Mouse (Mus musculus) kidney, embryonic 15.5 days (tissue): Measurements from ENCODE around the gene Dnajc15. TPM values are rescaled to one million over a fixed set of nuclear protein-coding genes. Genes with fewer than 3 reads are reported as not detected.

Experiments used
- ATAC-seq: fragments of 200-750 bp; cut with Nextera tagmentation; replicated peaks from 2 replicates; pipeline ENCODE4 v1.8.0; 2017; ENCODE audit warnings: moderate TSS enrichment; ENCODE audit not compliant: low FRiP score
- H3K27ac ChIP-seq: fragments of 300-500 bp; sonication (generic); 2 replicates; pipeline ENCODE4 v1.5.1; 2015; ENCODE audit warnings: mild to moderate bottlenecking, inconsistent platforms
- H3K27me3 ChIP-seq: fragments of 300-500 bp; sonication (generic); 2 replicates; pipeline ENCODE4 v1.6.1; 2015; ENCODE audit warnings: inconsistent platforms
- H3K36me3 ChIP-seq: fragments of 300-500 bp; sonication (generic); 2 replicates; pipeline ENCODE4 v1.6.1; 2015; ENCODE audit warnings: inconsistent platforms
- H3K4me1 ChIP-seq: fragments of 300-500 bp; sonication (generic); 2 replicates; pipeline ENCODE4 v1.6.1; 2015; ENCODE audit warnings: inconsistent platforms
- H3K4me2 ChIP-seq: fragments of 300-500 bp; sonication (generic); 2 replicates; pipeline ENCODE4 v1.6.1; 2015; ENCODE audit warnings: moderate library complexity, mild to moderate bottlenecking, inconsistent platforms
- H3K4me3 ChIP-seq: fragments of 300-500 bp; sonication (generic); replicated peaks from 2 replicates; pipeline ENCODE4 v1.5.1; 2015; ENCODE audit warnings: mild to moderate bottlenecking, inconsistent platforms
- H3K9ac ChIP-seq: fragments of 300-500 bp; sonication (generic); 2 replicates; pipeline ENCODE4 v1.6.1; 2015; ENCODE audit warnings: mild to moderate bottlenecking, inconsistent platforms
- H3K9me3 ChIP-seq: fragments of 300-500 bp; sonication (generic); replicated peaks from 2 replicates; pipeline ENCODE4 v1.6.1; 2016; ENCODE audit warnings: inconsistent platforms
- WGBS: fragments of 180-500 bp; shearing (Covaris S2); methylation state at CpG from one replicate; pipeline ENCODE4 v1.1.7; 2015; ENCODE audit warnings: mixed read lengths; 5-methylcytosine and 5-hydroxymethylcytosine counted together
- polyA plus RNA-seq: library from polyadenylated mRNA; unstranded; fragments of >200 nt; fragmentation: Nextera tagmentation; extraction: Ambion mirVana; gene quantifications from 2 replicates; pipeline ENCODE4 v1.2.1, GENCODE M21; 2015

The Dnajc15 gene
- polyA plus RNA-seq, 1 experiment from 2014 or later = 118 TPM

- no peak overlapping the region for H3K27ac ChIP-seq
- peaks cover 6% of the 10 kb centered on the region; the same call in 1 of the 2 replicates for H3K4me1 ChIP-seq
- no peaks in the 10 kb centered on the region for H3K27me3 ChIP-seq
- peaks cover 24% of the 10 kb centered on the region for H3K36me3 ChIP-seq
- H3K4me2 ChIP-seq = no peak overlapping the region
- no peaks in the 10 kb centered on the region for H3K9me3 ChIP-seq
- no peak for ATAC-seq
- 89% methylated on average over 3 of the region's 3 CpGs for WGBS
- H3K4me3 ChIP-seq = no peak overlapping the region
- H3K9ac ChIP-seq = no peak overlapping the region
Measured at GRCm38 (mm10) chr14:77819841-77820240, 55.1 kb downstream of the Dnajc15 start.

DNA sequence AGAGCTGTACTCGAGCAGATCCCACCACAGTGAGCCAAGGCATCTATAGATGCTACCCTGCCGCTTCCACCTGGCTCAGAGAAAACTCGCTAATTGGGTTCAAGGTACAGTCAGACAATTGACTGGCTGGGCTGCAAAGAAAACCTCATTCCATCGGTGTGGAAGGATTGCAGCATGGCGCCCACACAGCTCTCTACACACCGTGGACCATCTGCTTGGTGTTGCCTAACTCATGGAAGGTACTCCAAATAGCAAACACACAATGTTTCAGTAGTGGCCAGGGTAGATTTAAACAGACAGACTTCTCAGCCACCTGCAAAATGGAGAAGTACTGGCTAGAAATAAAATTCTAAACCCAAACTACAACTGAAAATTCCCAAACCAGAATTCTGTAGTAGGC, 57.4 kb downstream of the Dnajc15 start:
- Histone ChIP-seq H3K27me3 (no peaks in the 10 kb centered on the region), H3K4me1 (peaks cover 6% of the 10 kb centered on the region; the same call in 1 of the 2 replicates), H3K9me3 (no peaks in the 10 kb centered on the region), H3K9ac (no peak overlapping the region), H3K27ac (no peak overlapping the region), H3K36me3 (peaks cover 13% of the 10 kb centered on the region), H3K4me2 (no peak overlapping the region), H3K4me3 (no peak overlapping the region)
- 90% methylated on average over 6 of the region's 6 CpGs for WGBS
- ATAC-seq = no peak

DNA sequence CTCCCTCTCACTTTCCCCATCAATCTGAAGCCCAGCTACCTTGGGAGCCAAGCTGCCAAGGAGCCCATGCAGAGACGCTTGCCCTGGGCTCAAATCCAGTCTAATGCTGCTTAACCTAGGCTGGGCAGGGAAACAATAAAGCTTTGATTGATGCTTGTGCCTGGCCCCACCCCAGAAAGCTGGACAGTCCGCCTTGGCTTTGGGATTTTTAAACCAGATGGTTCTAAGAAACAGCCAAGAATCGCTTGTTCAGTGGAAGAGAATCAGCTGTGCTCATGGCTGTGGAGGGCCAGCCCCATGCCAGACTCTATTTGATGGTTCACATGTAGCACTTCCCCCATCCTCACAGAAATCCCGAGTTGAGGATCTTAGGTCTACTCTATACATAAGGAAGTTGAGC, 60.0 kb downstream of the Dnajc15 start:
- no peaks in the 10 kb centered on the region for H3K36me3 ChIP-seq
- 0 out of 2 replicates have a peak, but pooled peaks have one; percentile 33 for ATAC-seq
- 42% methylated on average over 4 of the region's 4 CpGs for WGBS

DNA sequence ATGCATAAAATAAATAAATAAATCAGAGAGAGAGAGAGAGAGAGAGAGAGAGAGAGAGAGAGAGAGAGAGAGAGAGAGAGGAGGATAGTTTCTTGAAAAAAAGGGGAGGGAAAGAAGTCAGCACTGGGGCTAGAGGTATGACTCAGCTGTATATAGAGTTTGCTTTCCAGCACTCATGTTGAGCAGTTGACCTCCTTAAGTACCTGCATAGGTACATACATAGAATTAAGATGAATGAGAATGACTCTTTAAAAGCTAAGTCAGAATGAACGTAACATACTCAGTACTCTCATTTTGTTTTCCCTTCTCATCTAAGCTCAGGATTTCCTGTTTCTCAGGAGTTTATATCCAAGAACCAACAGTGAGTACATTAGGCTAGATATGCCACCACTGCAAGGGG, 62.0 kb downstream of the Dnajc15 start:
- H3K36me3 ChIP-seq = no peaks in the 10 kb centered on the region
- H3K9ac ChIP-seq = no peak overlapping the region
- peaks cover 6% of the 10 kb centered on the region; the same call in 1 of the 2 replicates for H3K4me1 ChIP-seq
- H3K9me3 ChIP-seq = no peaks in the 10 kb centered on the region
- H3K4me3 ChIP-seq = no peak overlapping the region
- no peak for ATAC-seq
- 85% methylated on average over 1 of the region's 1 CpGs for WGBS
- H3K27me3 ChIP-seq = no peaks in the 10 kb centered on the region
- no peak overlapping the region for H3K27ac ChIP-seq
- no peak overlapping the region for H3K4me2 ChIP-seq

More for the DNA sequence above, 60.0 kb downstream of the Dnajc15 start:
- H3K4me3 ChIP-seq = no peak overlapping the region
- H3K27ac ChIP-seq = no peak overlapping the region
- H3K4me1 ChIP-seq = peaks cover 6% of the 10 kb centered on the region; the same call in 1 of the 2 replicates
- H3K4me2 ChIP-seq = no peak overlapping the region
- H3K9ac ChIP-seq = no peak overlapping the region
- no peaks in the 10 kb centered on the region for H3K9me3 ChIP-seq
- no peaks in the 10 kb centered on the region for H3K27me3 ChIP-seq

DNA sequence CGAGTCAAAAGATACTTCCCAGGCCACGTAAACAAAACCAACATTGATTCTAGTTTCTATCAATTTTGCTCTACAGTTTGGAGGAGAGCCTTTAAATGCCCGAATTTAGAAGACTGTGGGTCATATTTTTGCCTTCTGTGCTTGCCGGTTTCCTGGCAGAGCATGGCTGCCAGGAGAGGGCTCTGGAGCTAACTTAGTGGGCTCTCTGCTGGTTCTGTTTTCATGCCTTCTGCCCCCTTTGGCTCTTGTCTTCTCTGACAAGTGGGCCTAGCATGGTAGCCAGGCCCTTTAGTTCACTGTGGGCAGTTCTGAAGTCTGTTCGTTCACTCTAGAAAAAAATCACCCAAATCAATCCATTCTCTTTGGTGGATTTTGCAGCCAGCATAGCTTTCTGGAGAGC, 63.5 kb downstream of the Dnajc15 start:
- H3K4me3 ChIP-seq = no peak overlapping the region
- H3K27ac ChIP-seq = no peak overlapping the region
- no peaks in the 10 kb centered on the region for H3K36me3 ChIP-seq
- no peaks in the 10 kb centered on the region for H3K27me3 ChIP-seq
- no peak overlapping the region for H3K9ac ChIP-seq
- H3K4me2 ChIP-seq = no peak overlapping the region
- 86% methylated on average over 5 of the region's 5 CpGs for WGBS
- H3K4me1 ChIP-seq = peaks cover 6% of the 10 kb centered on the region; the same call in 1 of the 2 replicates
- ATAC-seq = no peak
- H3K9me3 ChIP-seq = no peaks in the 10 kb centered on the region

GRCm38 (mm10) chr14:77807836-77808235, 67.1 kb downstream of the Dnajc15 start:
- H3K27me3 ChIP-seq = no peaks in the 10 kb centered on the region
- H3K36me3 ChIP-seq = no peaks in the 10 kb centered on the region
- no peak for ATAC-seq
- no peak overlapping the region for H3K4me2 ChIP-seq
- 80% methylated on average over 4 of the region's 4 CpGs for WGBS
- no peak overlapping the region for H3K9ac ChIP-seq
- no peaks in the 10 kb centered on the region for H3K4me1 ChIP-seq
- H3K4me3 ChIP-seq = no peak overlapping the region
- H3K9me3 ChIP-seq = no peaks in the 10 kb centered on the region
- no peak overlapping the region for H3K27ac ChIP-seq

- WGBS = 79% methylated on average over 5 of the region's 5 CpGs
- H3K36me3 ChIP-seq = no peaks in the 10 kb centered on the region
- H3K4me3 ChIP-seq = no peak overlapping the region
- no peaks in the 10 kb centered on the region for H3K9me3 ChIP-seq
- no peak overlapping the region for H3K4me2 ChIP-seq
- no peaks in the 10 kb centered on the region for H3K4me1 ChIP-seq
- no peaks in the 10 kb centered on the region for H3K27me3 ChIP-seq
- no peak for ATAC-seq
- H3K27ac ChIP-seq = no peak overlapping the region
- H3K9ac ChIP-seq = no peak overlapping the region
Measured at GRCm38 (mm10) chr14:77806345-77806744, 68.6 kb downstream of the Dnajc15 start.

DNA sequence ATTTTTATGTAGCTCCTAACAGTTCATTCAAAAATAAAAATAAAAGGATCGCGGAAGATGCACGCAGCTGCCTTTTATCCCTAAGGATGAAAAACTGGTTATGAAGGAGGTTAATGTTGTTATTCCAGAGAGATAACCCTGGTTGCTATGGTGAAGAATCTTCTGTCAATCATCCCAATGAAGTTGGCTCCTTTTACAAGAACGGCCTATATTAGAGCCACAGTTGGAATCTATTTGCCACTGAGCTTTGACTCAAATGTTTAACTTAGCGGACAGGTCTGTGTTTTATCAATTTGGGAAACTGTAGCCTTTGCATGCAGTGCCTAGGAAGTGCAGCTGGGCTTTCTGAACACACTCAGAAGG, 72.7 kb downstream of the Dnajc15 start:
- no peaks in the 10 kb centered on the region for H3K4me1 ChIP-seq
- no peaks in the 10 kb centered on the region for H3K27me3 ChIP-seq
- no peak overlapping the region for H3K4me3 ChIP-seq
- H3K9ac ChIP-seq = no peak overlapping the region
- no peaks in the 10 kb centered on the region for H3K36me3 ChIP-seq
- WGBS = 63% methylated on average over 5 of the region's 5 CpGs
- no peak for ATAC-seq
- no peak overlapping the region for H3K27ac ChIP-seq
- H3K9me3 ChIP-seq = no peaks in the 10 kb centered on the region
- H3K4me2 ChIP-seq = no peak overlapping the region

DNA sequence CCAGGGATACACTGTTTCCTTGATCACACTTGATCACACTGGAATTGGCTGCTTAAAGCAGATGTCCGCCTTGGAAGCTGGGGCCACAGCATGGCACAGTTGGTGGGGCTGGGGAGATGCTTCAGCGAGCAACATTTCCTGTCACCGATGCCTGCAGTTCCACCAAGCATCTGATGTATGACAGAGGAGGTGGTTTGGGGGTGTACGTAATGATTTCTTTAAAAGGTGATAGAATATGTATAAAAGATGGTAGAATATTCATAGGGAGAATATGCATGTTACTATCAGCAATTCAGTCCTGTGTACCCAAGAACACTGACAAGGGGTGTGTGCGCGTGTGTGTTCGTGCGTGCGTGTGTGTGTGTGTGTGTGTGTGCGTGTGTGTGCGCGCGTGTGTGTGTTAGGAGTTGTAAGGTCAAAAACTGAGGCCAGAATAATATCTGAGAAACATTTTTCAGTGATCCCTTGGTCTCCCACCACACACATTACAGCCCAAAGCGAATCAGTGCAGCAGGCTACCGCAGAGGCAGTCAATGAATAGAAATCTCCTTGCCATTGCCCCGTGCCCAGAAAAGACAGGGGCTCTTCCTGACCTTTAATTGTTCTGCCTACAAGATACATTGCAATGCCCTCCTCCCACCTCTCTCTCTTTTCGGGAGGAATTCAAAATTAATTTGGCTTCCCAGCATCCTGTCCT, 73.2 kb downstream of the Dnajc15 start:
- no peak overlapping the region for H3K4me3 ChIP-seq
- no peaks in the 10 kb centered on the region for H3K4me1 ChIP-seq
- no peak overlapping the region for H3K27ac ChIP-seq
- no peaks in the 10 kb centered on the region for H3K9me3 ChIP-seq
- H3K4me2 ChIP-seq = no peak overlapping the region
- H3K27me3 ChIP-seq = no peaks in the 10 kb centered on the region
- H3K9ac ChIP-seq = no peak overlapping the region
- no peaks in the 10 kb centered on the region for H3K36me3 ChIP-seq
- ATAC-seq = no peak
- WGBS = 78% methylated on average over 17 of the region's 17 CpGs

DNA sequence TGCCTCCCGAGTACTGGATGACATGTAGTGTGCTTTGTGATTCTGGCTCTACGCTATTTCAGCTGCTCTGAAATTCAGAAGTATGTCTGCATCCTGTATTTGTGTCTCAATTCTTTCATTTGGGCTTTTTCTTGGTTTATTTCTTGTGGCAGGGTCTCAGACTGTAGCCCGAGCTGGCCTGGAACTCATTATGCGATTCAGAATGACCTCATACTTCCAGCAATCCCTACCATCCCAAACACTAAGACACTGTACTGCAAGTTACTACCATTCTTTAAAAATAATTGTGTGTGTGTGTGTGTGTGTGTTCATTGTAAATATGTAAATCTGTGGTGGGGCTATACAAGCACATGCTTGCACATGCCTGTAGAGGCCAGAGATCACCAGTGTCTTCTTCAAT, 78.4 kb downstream of the Dnajc15 start:
- no peak overlapping the region for H3K27ac ChIP-seq
- no peak overlapping the region for H3K9ac ChIP-seq
- H3K4me1 ChIP-seq = no peaks in the 10 kb centered on the region
- H3K36me3 ChIP-seq = no peaks in the 10 kb centered on the region
- no peak overlapping the region for H3K4me2 ChIP-seq
- H3K9me3 ChIP-seq = no peaks in the 10 kb centered on the region
- no peak for ATAC-seq
- no peaks in the 10 kb centered on the region for H3K27me3 ChIP-seq
- H3K4me3 ChIP-seq = no peak overlapping the region
- 90% methylated on average over 4 of the region's 4 CpGs for WGBS

DNA sequence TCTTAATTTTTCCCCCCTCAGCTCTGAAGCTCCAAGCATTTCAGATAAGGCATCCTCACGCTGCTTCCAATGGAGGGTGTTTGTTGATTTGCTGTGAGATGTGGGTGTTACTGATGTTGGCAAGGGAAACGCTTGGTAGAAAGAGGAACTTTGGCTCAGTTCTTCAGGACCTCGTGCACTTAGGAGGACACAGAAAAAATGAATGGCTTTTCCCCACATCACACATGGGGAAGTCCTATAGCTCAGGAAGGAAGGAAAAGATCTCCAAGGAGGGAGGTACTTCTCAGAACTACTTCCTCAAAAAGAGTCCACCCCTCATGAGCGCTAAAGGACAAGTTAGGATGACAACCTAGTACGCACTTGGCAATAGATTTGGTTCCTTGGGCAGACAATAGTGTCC, 79.7 kb downstream of the Dnajc15 start:
- Histone ChIP-seq H3K36me3 (no peaks in the 10 kb centered on the region), H3K27ac (no peak overlapping the region), H3K4me2 (no peak overlapping the region), H3K4me3 (no peak overlapping the region), H3K4me1 (no peaks in the 10 kb centered on the region), H3K9ac (no peak overlapping the region), H3K27me3 (no peaks in the 10 kb centered on the region), H3K9me3 (no peaks in the 10 kb centered on the region)
- no peak for ATAC-seq
- 82% methylated on average over 5 of the region's 5 CpGs for WGBS

DNA sequence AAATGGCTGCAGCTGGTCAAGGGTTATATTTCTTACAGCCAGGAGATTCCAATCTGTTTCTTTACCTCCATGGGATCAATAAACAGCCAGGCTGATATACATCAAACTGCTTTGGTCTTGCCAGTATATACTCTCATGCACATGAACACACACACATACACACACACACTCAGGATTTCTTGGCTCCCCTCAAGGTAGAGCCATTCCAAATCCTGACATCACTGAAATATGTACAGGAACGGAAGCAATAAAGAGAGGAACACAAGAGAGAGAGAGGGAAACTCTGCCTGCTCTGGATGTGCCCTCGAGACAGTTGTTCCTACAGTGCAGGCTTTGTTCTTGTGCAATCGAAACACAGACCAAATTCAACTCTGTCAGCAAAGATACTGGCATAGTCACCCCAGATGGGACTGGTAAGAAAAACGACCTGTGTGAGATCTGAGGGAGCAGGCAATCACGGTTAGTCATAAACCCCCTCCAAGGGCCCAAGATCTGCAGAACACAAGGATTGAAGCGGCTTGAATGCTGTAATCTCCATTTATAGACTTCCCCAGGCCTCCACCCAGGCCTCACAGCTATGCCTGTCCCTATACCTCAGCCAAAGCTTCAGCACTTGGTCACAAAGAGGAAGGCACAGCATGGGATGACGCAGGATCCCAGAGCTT, 80.5 kb downstream of the Dnajc15 start:
- H3K4me2 ChIP-seq = no peak overlapping the region
- H3K27me3 ChIP-seq = no peaks in the 10 kb centered on the region
- H3K4me1 ChIP-seq = no peaks in the 10 kb centered on the region
- 41% methylated on average over 7 of the region's 7 CpGs for WGBS
- no peaks in the 10 kb centered on the region for H3K36me3 ChIP-seq
- no peak overlapping the region for H3K9ac ChIP-seq
- H3K27ac ChIP-seq = no peak overlapping the region
- no peaks in the 10 kb centered on the region for H3K9me3 ChIP-seq
- H3K4me3 ChIP-seq = no peak overlapping the region
- no peak for ATAC-seq
